Comparison of ENCODE assay signal across 8 mouse cellular contexts in genomic region chr10:82690494-82690893, GRCm38 (mm10). TPM values are rescaled to one million over a fixed set of nuclear protein-coding genes. Genes with fewer than 3 reads are reported as not detected.
DNase-seq lines count a peak whose midpoint lies in the region; ATAC-seq and TF ChIP-seq lines count a peak whose summit lies in the region.

Glt8d2 (minus strand) TSS chr10:82690650.

- 2% methylated on average over 14 of the region's 14 CpGs for WGBS in intestine, embryonic 14.5 days
- 5% methylated on average over 14 of the region's 14 CpGs for WGBS in midbrain, postnatal 0 days

- peak within 1 kb of the TSS; percentile 52 for H3K4me2 ChIP-seq in intestine, embryonic 14.5 days (ENCODE audit: low read length)
- H3K4me2 ChIP-seq in midbrain, postnatal 0 days (ENCODE audit: low read depth, low read length, poor library complexity, severe bottlenecking): peak within 1 kb of the TSS; percentile 46

- peak within 1 kb of the TSS; percentile 29 for H3K4me3 ChIP-seq in intestine, embryonic 14.5 days (ENCODE audit: low read depth, low read length)
- H3K4me3 ChIP-seq in midbrain, postnatal 0 days (ENCODE audit: low read depth, low read length): peak within 1 kb of the TSS; percentile 18; the same call in 1 of the 2 replicates

- H3K36me3 ChIP-seq in intestine, embryonic 14.5 days (ENCODE audit: control insufficient read depth, insufficient read depth, low read length): no peaks in the 10 kb centered on the region
- H3K36me3 ChIP-seq in midbrain, postnatal 0 days (ENCODE audit: insufficient read depth, low read length): no peaks in the 10 kb centered on the region

- no peaks in the 10 kb centered on the region for H3K27me3 ChIP-seq in intestine, embryonic 14.5 days (replicated peaks; ENCODE audit: control insufficient read depth, insufficient read depth, low read length)
- no peaks in the 10 kb centered on the region for H3K27me3 ChIP-seq in midbrain, postnatal 0 days (ENCODE audit: insufficient read depth, low read length)

- DNase-seq in MN1 (ENCODE audit: low spot score) (peak; percentile 78), liver (peak; percentile 50)
- peak; percentile 71 for DNase-seq in embryo, embryonic 11.5 days (ENCODE audit: low read depth, low spot score)
- peak; percentile 57 to 81 for DNase-seq in gastrocnemius, postnatal 4 days (ENCODE audit: low spot score in 2 of 2)
- peak; percentile 71 for DNase-seq in intestine, embryonic 14.5 days (ENCODE audit: low spot score)
- DNase-seq in midbrain, postnatal 0 days (ENCODE audit: low spot score): no peak
- no peak for DNase-seq in urinary bladder, adult 2 months (ENCODE audit: low spot score)
- no peak for DNase-seq in cerebellum, adult 8-10 months

- H3K27ac ChIP-seq in intestine, embryonic 14.5 days (ENCODE audit: low read depth): peak within 1 kb of the TSS; percentile 85
- H3K27ac ChIP-seq in midbrain, postnatal 0 days (ENCODE audit: low read depth, low read length): no peak within 1 kb of the TSS

- peak within 1 kb of the TSS; percentile 23 for H3K9ac ChIP-seq in intestine, embryonic 14.5 days (ENCODE audit: low read length)
- 0 out of 2 replicates have a peak within 1 kb of the TSS, but pooled peaks have one; percentile 39 for H3K9ac ChIP-seq in midbrain, postnatal 0 days (replicated peaks; ENCODE audit: low read length, poor library complexity, severe bottlenecking)

- TF ChIP-seq CTCF in midbrain, postnatal 0 days (IDR thresholded peaks at IDR 0.05): no peak

- H3K9me3 ChIP-seq in intestine, embryonic 14.5 days (ENCODE audit: control insufficient read depth, low read length): no peaks in the 10 kb centered on the region
- no peaks in the 10 kb centered on the region for H3K9me3 ChIP-seq in midbrain, postnatal 0 days (ENCODE audit: low read length)

- peak; percentile 80; the same call in 1 of the 2 replicates for ATAC-seq in intestine, embryonic 14.5 days (replicated peaks; ENCODE audit: low FRiP score, low TSS enrichment, low read depth)
- ATAC-seq in midbrain, postnatal 0 days (ENCODE audit: low FRiP score): no peak

- H3K4me1 ChIP-seq in intestine, embryonic 14.5 days (replicated peaks; ENCODE audit: control insufficient read depth, insufficient read depth, low read length): peaks cover 14% of the 10 kb centered on the region; the same call in 1 of the 2 replicates
- no peaks in the 10 kb centered on the region for H3K4me1 ChIP-seq in midbrain, postnatal 0 days (ENCODE audit: insufficient read depth, low read length)

RNA-seq across cellular contexts. Expression of gene Glt8d2, which starts in this region (rescaled TPM):
- 10 to 100 TPM; 15.8 to 17.4 TPM for total RNA-seq in gastrocnemius, postnatal 4 days (2021)
- polyA plus RNA-seq in intestine, embryonic 14.5 days (2014; fragmentation: Nextera tagmentation; extraction: Ambion mirVana): 5.3 and 7.5 TPM in 2 replicates
- 0.85 and 2.2 TPM in 2 replicates for total RNA-seq in midbrain, postnatal 0 days (2014; rRNA removed)
- polyA plus RNA-seq in midbrain, postnatal 0 days (2015; fragmentation: Nextera tagmentation; extraction: Ambion mirVana): 1.1 and 1.6 TPM in 2 replicates
- polyA plus RNA-seq in urinary bladder, adult 2 months (2012; rRNA removed): 20.3 and 25.3 TPM in 2 replicates

Comparison
In these comparisons a context has a peak if more than half of its experiments do, and no peak if none do; other contexts are left out.
1. DNase-seq: peak in MN1 (single experiment), embryo, embryonic 11.5 days (single experiment), gastrocnemius, postnatal 4 days (2 of 2), intestine, embryonic 14.5 days (single experiment) and liver (single experiment); none in midbrain, postnatal 0 days (single experiment), urinary bladder, adult 2 months (single experiment) and cerebellum, adult 8-10 months (single experiment).